Mouse (Mus musculus) lung, postnatal 0 days (tissue): ENCODE results near the gene Eral1. TPM values are rescaled to one million over a fixed set of nuclear protein-coding genes. Genes with fewer than 3 reads are reported as not detected.
"Not testable (repeated sequence)": the region's sequence is repeated elsewhere in the genome, so short reads cannot be mapped to it uniquely, and the experiment has no call there.

Experiments used
- ATAC-seq: fragments of 200-750 bp; cut with Nextera tagmentation; 2 replicates; pipeline ENCODE4 v1.8.0; 2017; ENCODE audit warnings: moderate library complexity
- DNase-seq: peaks from one replicate; pipeline ENCODE4 v3.0.0-alpha.2; 2016; ENCODE audit warnings: low spot score
- H3K27ac ChIP-seq: fragments of 300-500 bp; sonication (generic); 2 replicates; pipeline ENCODE4 v1.5.1; 2014; ENCODE audit warnings: antibody characterized with exemption, mild to moderate bottlenecking, low read length, mixed read lengths
- H3K27me3 ChIP-seq: fragments of 300-500 bp; sonication (generic); replicated peaks from 2 replicates; pipeline ENCODE4 v1.6.1; 2014; ENCODE audit warnings: low read length, mixed read lengths; ENCODE audit not compliant: insufficient read depth
- H3K36me3 ChIP-seq: fragments of 300-500 bp; sonication (generic); 2 replicates; pipeline ENCODE4 v1.6.1; 2014; ENCODE audit warnings: low read length, mixed read lengths; ENCODE audit not compliant: insufficient read depth
- H3K4me1 ChIP-seq: fragments of 300-500 bp; sonication (generic); 2 replicates; pipeline ENCODE4 v1.6.1; 2014; ENCODE audit warnings: antibody characterized with exemption, low read depth, low read length, mixed read lengths; ENCODE audit not compliant: insufficient read depth
- H3K4me2 ChIP-seq: fragments of 300-500 bp; sonication (generic); replicated peaks from 2 replicates; pipeline ENCODE4 v1.6.1; 2014; ENCODE audit warnings: low read depth, mild to moderate bottlenecking, low read length, moderate library complexity, mixed read lengths
- H3K4me3 ChIP-seq: fragments of 300-500 bp; sonication (generic); 2 replicates; pipeline ENCODE4 v1.5.1; 2014; ENCODE audit warnings: low read depth, low read length
- H3K9ac ChIP-seq: fragments of 300-500 bp; sonication (generic); replicated peaks from 2 replicates; pipeline ENCODE4 v1.6.1; 2014; ENCODE audit warnings: low read depth, mild to moderate bottlenecking
- H3K9me3 ChIP-seq: fragments of 300-500 bp; sonication (generic); 2 replicates; pipeline ENCODE4 v1.6.1; 2016; ENCODE audit warnings: low read length, mixed read lengths
- CTCF ChIP-seq: IDR thresholded peaks from 2 replicates; pipeline ENCODE4 v1.5.1; 2016; ENCODE audit warnings: antibody characterized with exemption, mild to moderate bottlenecking
- EP300 ChIP-seq: IDR thresholded peaks from 2 replicates; pipeline ENCODE4 v1.6.1; 2016; ENCODE audit warnings: antibody characterized with exemption, mild to moderate bottlenecking, control low read depth
- WGBS: fragments of 180-500 bp; shearing (Covaris S2); extraction: QIAGEN DNeasy Blood & Tissue Kit; methylation state at CpG from one replicate; pipeline ENCODE4 v1.1.7; 2014; 5-methylcytosine and 5-hydroxymethylcytosine counted together
- polyA plus RNA-seq: library from polyadenylated mRNA; unstranded; fragments of >200 nt; fragmentation: Nextera tagmentation; extraction: Ambion mirVana; gene quantifications from 2 replicates; pipeline ENCODE4 v1.2.1, GENCODE M21; 2015

Gene Eral1
- polyA plus RNA-seq, 1 experiment from 2014 or later, result 17.7 TPM

GRCm38 (mm10) chr11:78056946-78057345 lies 23.2 kb downstream of the Eral1 start:
- H3K4me3 ChIP-seq, result no peak overlapping the region
- TF ChIP-seq CTCF, result no peak
- no peak for TF ChIP-seq EP300
- H3K9ac ChIP-seq, result no peak overlapping the region
- 60% methylated on average over 8 of the region's 8 CpGs for WGBS
- peaks cover 24% of the 10 kb centered on the region for H3K36me3 ChIP-seq
- no peaks in the 10 kb centered on the region for H3K27me3 ChIP-seq
- H3K4me1 ChIP-seq, result no peaks in the 10 kb centered on the region
- no peak for DNase-seq
- no peaks in the 10 kb centered on the region for H3K9me3 ChIP-seq
- H3K27ac ChIP-seq, result no peak overlapping the region
- H3K4me2 ChIP-seq, result no peak overlapping the region
- ATAC-seq, result no peak

GRCm38 (mm10) chr11:78053078-78053477 lies 27.1 kb downstream of the Eral1 start:
- no peak overlapping the region for H3K9ac ChIP-seq
- no peak overlapping the region for H3K4me2 ChIP-seq
- 76% methylated on average over 8 of the region's 8 CpGs for WGBS
- no peaks in the 10 kb centered on the region for H3K27me3 ChIP-seq
- no peak overlapping the region for H3K4me3 ChIP-seq
- ATAC-seq (no peak), DNase-seq (no peak)
- TF ChIP-seq CTCF, result no peak
- no peak for TF ChIP-seq EP300
- H3K36me3 ChIP-seq, result peaks cover 25% of the 10 kb centered on the region
- no peak overlapping the region for H3K27ac ChIP-seq
- H3K9me3 ChIP-seq, result no peaks in the 10 kb centered on the region
- no peaks in the 10 kb centered on the region for H3K4me1 ChIP-seq

- not testable (repeated sequence) for H3K4me3 ChIP-seq, H3K9ac ChIP-seq, H3K4me2 ChIP-seq, H3K9me3 ChIP-seq, H3K27ac ChIP-seq, H3K4me1 ChIP-seq, ATAC-seq, H3K36me3 ChIP-seq, DNase-seq, H3K27me3 ChIP-seq
- WGBS, result 100% methylated on average over 4 of the region's 4 CpGs
Observed at GRCm38 (mm10) chr11:78048637-78049036, 31.5 kb downstream of the Eral1 start.

GRCm38 (mm10) chr11:78044758-78045251 lies 35.4 kb downstream of the Eral1 start:
- DNase-seq, result peak; percentile 79
- H3K4me1 ChIP-seq, result peaks cover 6% of the 10 kb centered on the region; the same call in 1 of the 2 replicates
- no peaks in the 10 kb centered on the region for H3K27me3 ChIP-seq
- TF ChIP-seq EP300 (no peak), CTCF (no peak)
- no peak overlapping the region for H3K4me2 ChIP-seq
- H3K27ac ChIP-seq, result peak overlapping the region; percentile 15; the same call in 1 of the 2 replicates
- H3K4me3 ChIP-seq, result no peak overlapping the region
- no peaks in the 10 kb centered on the region for H3K9me3 ChIP-seq
- ATAC-seq, result peak; percentile 73
- H3K9ac ChIP-seq, result no peak overlapping the region
- WGBS, result 35% methylated on average over 5 of the region's 5 CpGs
- H3K36me3 ChIP-seq, result 0 out of 2 replicates have a peak, but pooled peaks cover 3% of the 10 kb centered on the region

GRCm38 (mm10) chr11:78042290-78042870 lies 37.8 kb downstream of the Eral1 start:
- 90% methylated on average over 4 of the region's 4 CpGs for WGBS
- not testable (repeated sequence) for DNase-seq, H3K9ac ChIP-seq, H3K4me2 ChIP-seq, H3K27me3 ChIP-seq, H3K4me3 ChIP-seq, H3K36me3 ChIP-seq, H3K9me3 ChIP-seq, ATAC-seq, H3K27ac ChIP-seq
- peak; percentile 8; the same call in 1 of the 2 replicates for TF ChIP-seq CTCF
- peaks cover 13% of the 10 kb centered on the region; the same call in 1 of the 2 replicates for H3K4me1 ChIP-seq

GRCm38 (mm10) chr11:78040878-78041277 lies 39.3 kb downstream of the Eral1 start:
- Histone ChIP-seq H3K9ac (no peak overlapping the region), H3K4me3 (no peak overlapping the region), H3K4me1 (peaks cover 14% of the 10 kb centered on the region; the same call in 1 of the 2 replicates), H3K36me3 (no peaks in the 10 kb centered on the region), H3K9me3 (no peaks in the 10 kb centered on the region), H3K27ac (no peak overlapping the region), H3K4me2 (no peak overlapping the region), H3K27me3 (no peaks in the 10 kb centered on the region)
- 59% methylated on average over 2 of the region's 2 CpGs for WGBS
- TF ChIP-seq CTCF, result peak; percentile 47
- no peak for TF ChIP-seq EP300
- no peak for ATAC-seq
- no peak for DNase-seq
